Mouse (Mus musculus) small intestine, adult 2 months (tissue): Measurements from ENCODE around the gene Ccdc105.

Source experiments
- CTCF ChIP-seq: fragments of 200-500 bp; IDR thresholded peaks from 2 replicates; pipeline ENCODE4 v1.5.1; 2012; ENCODE audit warnings: low read depth, mild to moderate bottlenecking, control low read depth, inconsistent platforms, low read length, moderate library complexity, mixed read lengths; ENCODE audit not compliant: insufficient replicate concordance, insufficient read length; ENCODE audit errors: extremely low read depth
- POLR2A ChIP-seq: fragments of 200-500 bp; IDR thresholded peaks from 2 replicates; pipeline ENCODE4 v1.6.1; 2012; ENCODE audit warnings: low read depth, mild to moderate bottlenecking, control low read depth, inconsistent platforms, low read length, moderate library complexity

GRCm38 (mm10) chr10:78700881-78701280 lies 52.0 kb downstream of the Ccdc105 start:
- TF ChIP-seq CTCF (no peak), POLR2A (no peak)
